Mouse (Mus musculus) stomach, postnatal 0 days (tissue): ENCODE measurements at regions not wholly inside any gene's neighbourhood (a gene's known extent, or its start where the extent isn't known, plus 50 kb on each side); places are given as distances from the start of the nearest gene placed in this dataset.

Source experiments
- CTCF ChIP-seq: IDR thresholded peaks from 2 replicates; pipeline ENCODE4 v1.5.1; 2016; ENCODE audit warnings: antibody characterized with exemption, low read depth, mild to moderate bottlenecking, moderate library complexity
- EP300 ChIP-seq: optimal IDR thresholded peaks from 2 replicates; pipeline ENCODE3; 2016; ENCODE audit warnings: antibody characterized with exemption

DNA sequence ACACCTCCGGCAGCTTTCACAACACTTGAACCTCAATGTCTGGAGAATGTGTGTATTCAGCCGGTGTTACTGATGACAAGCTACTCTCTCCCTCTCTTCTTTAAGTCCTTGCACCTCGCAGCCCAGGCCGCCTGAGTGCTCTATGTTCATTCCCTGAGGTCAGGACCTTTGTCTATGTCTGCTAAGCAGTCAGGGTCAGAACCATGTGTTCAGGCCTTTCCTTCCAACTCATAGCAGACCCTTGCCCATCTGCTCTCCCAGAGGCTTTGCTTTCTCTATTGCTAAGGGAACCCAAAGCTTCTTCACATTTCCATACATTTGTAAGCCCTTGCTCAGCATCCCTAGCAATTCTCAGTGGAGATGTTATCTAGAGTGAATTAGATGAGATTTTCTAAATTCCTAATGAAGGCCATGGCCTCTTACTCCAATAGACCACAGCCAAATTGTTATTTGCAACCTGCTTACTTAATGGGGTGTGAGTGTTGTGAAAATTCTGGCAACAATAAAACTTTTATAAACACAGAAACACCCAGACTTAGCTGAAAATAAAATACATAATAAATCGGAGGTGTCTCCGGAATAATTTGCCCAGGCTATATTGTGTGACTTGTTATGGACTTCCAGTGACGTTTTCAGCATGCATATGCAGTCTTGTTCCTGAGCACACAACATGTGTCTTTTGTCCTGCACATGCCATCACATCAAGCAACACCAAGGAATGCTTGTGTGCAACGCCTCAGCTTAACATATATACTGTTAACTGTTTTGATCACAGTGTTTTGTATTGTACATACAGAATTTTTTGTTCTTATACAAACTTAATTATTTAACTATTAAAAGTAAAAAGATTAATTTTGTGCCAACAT is 321.2 kb downstream of the 1190002N15Rik start:
- TF ChIP-seq CTCF (no peak), EP300 (no peak)
